Mouse (Mus musculus): Measurements from ENCODE around the gene Pcca. TPM values are rescaled to one million over a fixed set of nuclear protein-coding genes. Genes with fewer than 3 reads are reported as not detected.
"Not testable (repeated sequence)": the region's sequence is repeated elsewhere in the genome, so short reads cannot be mapped to it uniquely, and the experiment has no call there.

The Pcca gene
- polyA plus RNA-seq, 1 experiment, result 34.8 TPM

- no peak for DNase-seq (ENCODE audit: extremely low spot score in 1 of 2, low spot score in 1 of 2)
Measured at GRCm38 (mm10) chr14:122557353-122557752, 23.2 kb downstream of the Pcca start.

- not testable (repeated sequence) for DNase-seq (ENCODE audit: extremely low spot score in 1 of 2, low spot score in 1 of 2)
Measured at GRCm38 (mm10) chr14:122560893-122561452, 26.8 kb downstream of the Pcca start.

GRCm38 (mm10) chr14:122570862-122571261, 36.7 kb downstream of the Pcca start:
- no peak for DNase-seq (ENCODE audit: extremely low spot score in 1 of 2, low spot score in 1 of 2)

- no peak for DNase-seq (ENCODE audit: extremely low spot score in 1 of 2, low spot score in 1 of 2)
Measured at GRCm38 (mm10) chr14:122574064-122574751, 40.1 kb downstream of the Pcca start.

- no peak for DNase-seq (ENCODE audit: extremely low spot score in 1 of 2, low spot score in 1 of 2)
Measured at GRCm38 (mm10) chr14:122577816-122578215, 43.7 kb downstream of the Pcca start.

- no peak for DNase-seq (ENCODE audit: extremely low spot score in 1 of 2, low spot score in 1 of 2)
Measured at GRCm38 (mm10) chr14:122582057-122582456, 47.9 kb downstream of the Pcca start.

GRCm38 (mm10) chr14:122582491-122583077, 48.5 kb downstream of the Pcca start:
- DNase-seq (ENCODE audit: extremely low spot score in 1 of 2, low spot score in 1 of 2), result no peak

- DNase-seq (ENCODE audit: extremely low spot score in 1 of 2, low spot score in 1 of 2), result not testable (repeated sequence)
Measured at GRCm38 (mm10) chr14:122584087-122584486, 50.0 kb downstream of the Pcca start.

- no peak for DNase-seq (ENCODE audit: extremely low spot score in 1 of 2, low spot score in 1 of 2)
Measured at GRCm38 (mm10) chr14:122586942-122587341, 52.8 kb downstream of the Pcca start.

GRCm38 (mm10) chr14:122597534-122597933, 63.4 kb downstream of the Pcca start:
- no peak for DNase-seq (ENCODE audit: extremely low spot score in 1 of 2, low spot score in 1 of 2)

- DNase-seq (ENCODE audit: extremely low spot score in 1 of 2, low spot score in 1 of 2), result no peak
Measured at GRCm38 (mm10) chr14:122598802-122599201, 64.7 kb downstream of the Pcca start.

GRCm38 (mm10) chr14:122599839-122600238, 65.7 kb downstream of the Pcca start:
- no peak for DNase-seq (ENCODE audit: extremely low spot score in 1 of 2, low spot score in 1 of 2)

- DNase-seq (ENCODE audit: extremely low spot score in 1 of 2, low spot score in 1 of 2), result no peak
Measured at GRCm38 (mm10) chr14:122602701-122603100, 68.6 kb downstream of the Pcca start.

GRCm38 (mm10) chr14:122606499-122606898, 72.4 kb downstream of the Pcca start:
- DNase-seq (ENCODE audit: extremely low spot score in 1 of 2, low spot score in 1 of 2), result no peak

GRCm38 (mm10) chr14:122607456-122607855, 73.3 kb downstream of the Pcca start:
- no peak for DNase-seq (ENCODE audit: extremely low spot score in 1 of 2, low spot score in 1 of 2)

GRCm38 (mm10) chr14:122608323-122608722, 74.2 kb downstream of the Pcca start:
- no peak for DNase-seq (ENCODE audit: extremely low spot score in 1 of 2, low spot score in 1 of 2)

GRCm38 (mm10) chr14:122611035-122611434, 76.9 kb downstream of the Pcca start:
- DNase-seq (ENCODE audit: extremely low spot score in 1 of 2, low spot score in 1 of 2), result no peak

GRCm38 (mm10) chr14:122612317-122612716, 78.2 kb downstream of the Pcca start:
- no peak for DNase-seq (ENCODE audit: extremely low spot score in 1 of 2, low spot score in 1 of 2)

GRCm38 (mm10) chr14:122617656-122618055, 83.5 kb downstream of the Pcca start:
- no peak for DNase-seq (ENCODE audit: extremely low spot score in 1 of 2, low spot score in 1 of 2)

GRCm38 (mm10) chr14:122633416-122633815, 99.3 kb downstream of the Pcca start:
- no peak for DNase-seq (ENCODE audit: extremely low spot score in 1 of 2, low spot score in 1 of 2)

GRCm38 (mm10) chr14:122636601-122637000, 102.5 kb downstream of the Pcca start:
- no peak for DNase-seq (ENCODE audit: extremely low spot score in 1 of 2, low spot score in 1 of 2)
